Mouse (Mus musculus) kidney, adult 2 months (tissue): Measurements from ENCODE around the gene Cdk16. TPM values are rescaled to one million over a fixed set of nuclear protein-coding genes. Genes with fewer than 3 reads are reported as not detected.
"Not testable (repeated sequence)": the region's sequence is repeated elsewhere in the genome, so short reads cannot be mapped to it uniquely, and the experiment has no call there.

Experiments
- DNase-seq: peaks from one replicate; pipeline ENCODE4 v3.0.0; 2021
- H3K27ac ChIP-seq: fragments of 200-500 bp; 2 replicates; pipeline ENCODE4 v1.5.1; 2012; ENCODE audit warnings: low read depth, low read length, control low read depth, inconsistent platforms; ENCODE audit not compliant: insufficient read depth
- H3K27me3 ChIP-seq: fragments of 200-500 bp; replicated peaks from 2 replicates; pipeline ENCODE4 v1.6.1; 2012; ENCODE audit warnings: mild to moderate bottlenecking, moderate library complexity, low read length, inconsistent platforms; ENCODE audit not compliant: control insufficient read depth, insufficient read depth
- H3K36me3 ChIP-seq: fragments of 200-500 bp; 2 replicates; pipeline ENCODE4 v1.6.1; 2012; ENCODE audit warnings: mild to moderate bottlenecking, moderate library complexity, low read length, inconsistent platforms; ENCODE audit not compliant: control insufficient read depth, insufficient read depth
- H3K4me1 ChIP-seq: fragments of 200-500 bp; 2 replicates; pipeline ENCODE4 v1.6.1; 2011; ENCODE audit warnings: low read length; ENCODE audit not compliant: control insufficient read depth, insufficient read depth
- H3K4me3 ChIP-seq: fragments of 200-500 bp; 2 replicates; pipeline ENCODE4 v1.5.1; 2011; ENCODE audit warnings: mild to moderate bottlenecking, low read depth, low read length, control low read depth; ENCODE audit not compliant: insufficient read depth
- CTCF ChIP-seq: fragments of 200-500 bp; conservative IDR thresholded peaks from 2 replicates; pipeline ENCODE4 v1.5.1; 2011; ENCODE audit warnings: low read depth, mild to moderate bottlenecking, control low read depth, low read length, moderate library complexity, mixed read lengths; ENCODE audit not compliant: insufficient read depth, insufficient read length
- POLR2A ChIP-seq: fragments of 200-500 bp; IDR thresholded peaks from one replicate; pipeline ENCODE4 v1.6.1; 2011; ENCODE audit warnings: low read depth, low read length, control low read depth
- WGBS: fragments of 180-500 bp; shearing (Covaris S2); methylation state at CpG from one replicate; pipeline ENCODE4 v1.1.7; 2018; 5-methylcytosine and 5-hydroxymethylcytosine counted together
- polyA plus RNA-seq: library from polyadenylated mRNA; depleted of rRNA; stranded (reverse); fragments of >200 nt; gene quantifications from 2 replicates; pipeline ENCODE4 v1.2.3, GENCODE M21; 2012; rRNA removed

Cdk16 gene
- polyA plus RNA-seq, 1 experiment = 148 TPM

DNA sequence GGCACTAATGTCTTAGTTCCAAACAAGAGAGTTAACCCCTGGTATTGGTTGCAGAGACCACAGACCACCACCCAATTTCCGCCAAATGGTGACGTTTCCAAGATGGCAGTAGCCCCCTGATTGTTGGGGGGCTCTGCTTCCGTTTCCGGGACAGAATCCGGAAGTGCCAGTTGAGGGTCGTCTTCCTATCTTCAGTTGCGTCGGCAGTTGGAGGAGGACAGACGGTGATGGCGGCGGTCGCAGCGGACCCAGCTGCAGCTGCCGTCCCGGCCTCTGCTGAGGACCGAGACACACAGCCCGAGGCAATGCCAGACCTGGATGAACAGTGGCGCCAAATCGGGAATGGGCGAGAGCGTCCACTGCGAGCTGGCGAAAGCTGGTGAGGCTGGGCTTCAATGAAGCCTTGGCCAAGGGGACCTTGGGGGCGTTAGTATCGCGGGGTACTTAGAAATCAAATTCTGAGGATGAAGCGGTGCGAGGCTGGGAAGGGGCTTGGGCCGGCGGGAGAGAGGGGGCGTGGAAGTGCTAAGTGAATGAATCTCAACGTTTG lies 16.1 kb downstream of the Cdk16 start, which contains the start of gene Usp11:
Gene Usp11 (plus strand): TSS at position 166 of the 550 bp plus-strand sequence.
- peak within 1 kb of the TSS; percentile 97 for H3K4me3 ChIP-seq
- H3K4me1 ChIP-seq = no peaks in the 10 kb centered on the region
- H3K27ac ChIP-seq = peak within 1 kb of the TSS; percentile 93
- no peaks in the 10 kb centered on the region; the same call in 1 of the 2 replicates for H3K36me3 ChIP-seq
- under 1% methylated on average over 32 of the region's 32 CpGs for WGBS
- TF ChIP-seq POLR2A (peak; percentile 13), CTCF (no peak)
- no peak for DNase-seq
- H3K27me3 ChIP-seq = no peaks in the 10 kb centered on the region

- H3K4me3 ChIP-seq = peak overlapping the region; percentile 97
- DNase-seq = peak; percentile 83
- no peaks in the 10 kb centered on the region for H3K4me1 ChIP-seq
- H3K36me3 ChIP-seq = no peaks in the 10 kb centered on the region
- H3K27me3 ChIP-seq = no peaks in the 10 kb centered on the region
- peak overlapping the region; percentile 93 for H3K27ac ChIP-seq
- WGBS = 2% methylated on average over 32 of the region's 32 CpGs
- peak; percentile 35 for TF ChIP-seq POLR2A
- TF ChIP-seq CTCF = no peak
These were observed 16.7 kb downstream of the Cdk16 start for GRCm38 (mm10) chrX:20704295-20705082.

- TF ChIP-seq POLR2A (no peak), CTCF (no peak)
- H3K27me3 ChIP-seq = no peaks in the 10 kb centered on the region
- H3K4me3 ChIP-seq = no peak overlapping the region
- DNase-seq = no peak
- no peaks in the 10 kb centered on the region for H3K4me1 ChIP-seq
- 12% methylated on average over 3 of the region's 3 CpGs for WGBS
- no peaks in the 10 kb centered on the region for H3K36me3 ChIP-seq
- H3K27ac ChIP-seq = no peak overlapping the region
These were observed 17.3 kb downstream of the Cdk16 start for GRCm38 (mm10) chrX:20705083-20705402.

- no peaks in the 10 kb centered on the region for H3K27me3 ChIP-seq
- no peaks in the 10 kb centered on the region for H3K4me1 ChIP-seq
- no peak for DNase-seq
- H3K4me3 ChIP-seq = no peak overlapping the region
- TF ChIP-seq CTCF (no peak), POLR2A (no peak)
- WGBS = 79% methylated on average over 5 of the region's 5 CpGs
- no peaks in the 10 kb centered on the region for H3K36me3 ChIP-seq
- H3K27ac ChIP-seq = no peak overlapping the region
These were observed 40.9 kb downstream of the Cdk16 start for GRCm38 (mm10) chrX:20728681-20729080.

GRCm38 (mm10) chrX:20730048-20730447 lies 42.3 kb downstream of the Cdk16 start:
- DNase-seq = peak; percentile 0
- not testable (repeated sequence) for H3K4me3 ChIP-seq, H3K36me3 ChIP-seq, H3K27me3 ChIP-seq, H3K4me1 ChIP-seq, H3K27ac ChIP-seq
- 27% methylated on average over 10 of the region's 10 CpGs for WGBS

DNA sequence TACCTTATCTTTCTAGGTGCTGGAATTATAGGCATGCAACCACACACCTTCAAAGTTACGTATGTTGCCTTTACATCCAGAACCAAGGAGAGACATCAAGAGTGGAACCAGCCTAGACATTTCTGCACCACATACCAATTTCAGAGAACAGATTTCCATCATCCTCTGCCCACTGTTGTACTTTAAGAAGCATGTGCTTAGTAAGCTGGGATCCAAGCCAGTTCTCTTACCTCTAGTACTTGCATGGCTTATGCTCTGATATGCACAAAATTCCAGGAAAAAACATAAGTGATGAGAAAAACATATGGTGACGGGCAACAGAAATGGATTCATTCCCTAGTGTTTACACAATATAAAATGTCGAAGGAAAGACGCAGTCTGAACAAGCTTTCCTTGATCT lies 48.7 kb downstream of the Cdk16 start:
- Histone ChIP-seq H3K27ac (no peak overlapping the region), H3K4me1 (no peaks in the 10 kb centered on the region), H3K27me3 (no peaks in the 10 kb centered on the region), H3K36me3 (no peaks in the 10 kb centered on the region), H3K4me3 (no peak overlapping the region)
- no peak for DNase-seq
- no peak for TF ChIP-seq CTCF
- TF ChIP-seq POLR2A = no peak
- WGBS = 88% methylated on average over 4 of the region's 4 CpGs

- no peak for DNase-seq
- Histone ChIP-seq H3K4me3 (no peak overlapping the region), H3K36me3 (no peaks in the 10 kb centered on the region), H3K4me1 (no peaks in the 10 kb centered on the region), H3K27me3 (no peaks in the 10 kb centered on the region), H3K27ac (no peak overlapping the region)
- TF ChIP-seq POLR2A = no peak
- no peak for TF ChIP-seq CTCF
- WGBS = 83% methylated on average over 2 of the region's 2 CpGs
These were observed 61.1 kb downstream of the Cdk16 start for GRCm38 (mm10) chrX:20748829-20749228.

Other genes starting within 250 kb of the Cdk16 start
- 1.5 and 1.7 TPM in 2 replicates for gene Rgn, start 138.2 kb upstream of the Cdk16 start, polyA plus RNA-seq
- 39.2 and 46.4 TPM in 2 replicates for gene Rbm10, start 70.5 kb upstream of the Cdk16 start, polyA plus RNA-seq
- 325 and 376 TPM in 2 replicates for gene Ndufb11, start 70.3 kb upstream of the Cdk16 start, polyA plus RNA-seq
- 208 and 235 TPM in 2 replicates for gene Uba1, start 29.6 kb upstream of the Cdk16 start, polyA plus RNA-seq
- 7.3 and 8.3 TPM in 2 replicates for gene Usp11, start 16.0 kb downstream of the Cdk16 start, polyA plus RNA-seq
- 173 and 180 TPM in 2 replicates for gene Araf, start 109.9 kb downstream of the Cdk16 start, polyA plus RNA-seq
- 2.0 and 2.4 TPM in 2 replicates for gene Timp1, start 182.2 kb downstream of the Cdk16 start, polyA plus RNA-seq
- 0.16 and 0.69 TPM in 2 replicates for gene Syn1, start 233.1 kb downstream of the Cdk16 start, polyA plus RNA-seq
- 8.6 and 11.0 TPM in 2 replicates for gene Cfp, start 243.6 kb downstream of the Cdk16 start, polyA plus RNA-seq